Comparison of ENCODE assay signal across 11 mouse cellular contexts in genomic region chr1:192193656-192194055, GRCm38 (mm10). TPM values are rescaled to one million over a fixed set of nuclear protein-coding genes. Genes with fewer than 3 reads are reported as not detected.
A peak's percentile ranks its signal among the peaks of the same experiment; 100 is the strongest.
DNase-seq lines count a peak whose midpoint lies in the region; ATAC-seq and TF ChIP-seq lines count a peak whose summit lies in the region.
"Had no signal": no experiment of that assay in that cellular context is flagged by ENCODE, and none has a peak within 500 bp of the region (broad histone marks: within the 10 kb centered on the region; RNA-seq: fewer than 3 reads in every experiment).

No protein-coding gene starts in this region.

- no peak overlapping the region for H3K9ac ChIP-seq in forebrain, postnatal 0 days
- no peak overlapping the region for H3K9ac ChIP-seq in forebrain, embryonic 12.5 days

- no peak for TF ChIP-seq CTCF in forebrain, postnatal 0 days (IDR thresholded peaks at IDR 0.05; ENCODE audit: low read depth)

- H3K4me3 ChIP-seq in forebrain, postnatal 0 days (ENCODE audit: low read depth, low read length): no peak overlapping the region
- no peak overlapping the region for H3K4me3 ChIP-seq in forebrain, embryonic 12.5 days (replicated peaks)
- no peak overlapping the region for H3K4me3 ChIP-seq in limb, embryonic 10.5 days

- DNase-seq in forebrain, postnatal 0 days: peak; percentile 29
- peak; percentile 47 for DNase-seq in layer of hippocampus, adult 11-12 months (ENCODE audit: low spot score)
- no peak for DNase-seq in layer of hippocampus, adult 8-10 months (ENCODE audit: low spot score in 2 of 2)
- DNase-seq in cerebellum, adult 8-10 months: peak; percentile 25
- DNase-seq in lung, postnatal 25 days (ENCODE audit: low spot score): peak; percentile 32
- no peak for DNase-seq in limb, embryonic 10.5 days (ENCODE audit: low spot score)
- no peak for DNase-seq in ovary, postnatal 14 days (ENCODE audit: low spot score)
- DNase-seq: gastrocnemius, postnatal 14 days; thymus, postnatal 14 days had no signal

- H3K4me2 ChIP-seq in forebrain, postnatal 0 days (ENCODE audit: low read depth): no peak overlapping the region
- H3K4me2 ChIP-seq in forebrain, embryonic 12.5 days: no peak overlapping the region

- 61% methylated on average over 14 of the region's 14 CpGs for WGBS in forebrain, postnatal 0 days
- 84% methylated on average over 14 of the region's 14 CpGs for WGBS in forebrain, embryonic 12.5 days
- WGBS in limb, embryonic 10.5 days: 86% methylated on average over 14 of the region's 14 CpGs

- H3K9me3 ChIP-seq in forebrain, postnatal 0 days (ENCODE audit: low read length): no peaks in the 10 kb centered on the region
- H3K9me3 ChIP-seq in forebrain, embryonic 12.5 days: no peaks in the 10 kb centered on the region
- H3K9me3 ChIP-seq in limb, embryonic 10.5 days (replicated peaks): no peaks in the 10 kb centered on the region

- peaks cover 6% of the 10 kb centered on the region for H3K27me3 ChIP-seq in forebrain, postnatal 0 days (ENCODE audit: insufficient read depth, low read length)
- H3K27me3 ChIP-seq in forebrain, embryonic 12.5 days: peaks cover 40% of the 10 kb centered on the region
- H3K27me3 ChIP-seq in limb, embryonic 10.5 days (ENCODE audit: low read depth, poor library complexity, severe bottlenecking): peaks cover 49% of the 10 kb centered on the region

- no peak for ATAC-seq in forebrain, postnatal 0 days
- ATAC-seq in forebrain, embryonic 12.5 days (ENCODE audit: low FRiP score): no peak
- ATAC-seq: Patski had no signal

- no peak overlapping the region for H3K27ac ChIP-seq in forebrain, postnatal 0 days (ENCODE audit: low read depth, low read length)
- no peak overlapping the region for H3K27ac ChIP-seq in forebrain, embryonic 12.5 days
- H3K27ac ChIP-seq in limb, embryonic 10.5 days: no peak overlapping the region

- no peaks in the 10 kb centered on the region for H3K4me1 ChIP-seq in forebrain, postnatal 0 days (ENCODE audit: insufficient read depth)
- peaks cover 12% of the 10 kb centered on the region for H3K4me1 ChIP-seq in forebrain, embryonic 12.5 days
- peaks cover 11% of the 10 kb centered on the region for H3K4me1 ChIP-seq in limb, embryonic 10.5 days

- H3K36me3 ChIP-seq in forebrain, postnatal 0 days (ENCODE audit: insufficient read depth): no peaks in the 10 kb centered on the region
- H3K36me3 ChIP-seq in forebrain, embryonic 12.5 days (replicated peaks): no peaks in the 10 kb centered on the region
- H3K36me3 ChIP-seq in limb, embryonic 10.5 days: no peaks in the 10 kb centered on the region

RNA-seq across cellular contexts. Expression of gene Kcnh1, which starts 3.1 kb away (rescaled TPM):
- 5.6 and 5.7 TPM in 2 replicates for total RNA-seq in forebrain, postnatal 0 days (2014; rRNA removed)
- 1.9 and 2.3 TPM in 2 replicates for polyA plus RNA-seq in forebrain, postnatal 0 days (2015; fragmentation: Nextera tagmentation; extraction: Ambion mirVana)
- polyA plus RNA-seq in forebrain, embryonic 12.5 days (2016; fragmentation: Nextera tagmentation; extraction: Ambion mirVana): 0.57 and 0.86 TPM in 2 replicates
- 10 to 100 TPM; 28.9 to 35.3 (median 32.4) TPM for total RNA-seq in layer of hippocampus, adult 8-10 months (2022)
- polyA plus RNA-seq in limb, embryonic 10.5 days (2016; fragmentation: Nextera tagmentation; extraction: Ambion mirVana): 0.01 and 0.04 TPM in 2 replicates

RNA-seq across cellular contexts. Expression of gene Rcor3, which starts 55.8 kb away (rescaled TPM):
- 30.7 and 32.6 TPM in 2 replicates for total RNA-seq in forebrain, postnatal 0 days (2014; rRNA removed)
- polyA plus RNA-seq in forebrain, postnatal 0 days (2015; fragmentation: Nextera tagmentation; extraction: Ambion mirVana): 35.3 and 48.0 TPM in 2 replicates
- polyA plus RNA-seq in forebrain, embryonic 12.5 days (2016; fragmentation: Nextera tagmentation; extraction: Ambion mirVana): 19.2 and 20.1 TPM in 2 replicates
- total RNA-seq in layer of hippocampus, adult 8-10 months (2022): 10 to 100 TPM; 47.3 to 58.1 (median 49.5) TPM
- polyA plus RNA-seq in limb, embryonic 10.5 days (2016; fragmentation: Nextera tagmentation; extraction: Ambion mirVana): 14.3 and 18.8 TPM in 2 replicates

Comparison
In these comparisons a context has a peak if more than half of its experiments do, and no peak if none do; other contexts are left out.
1. DNase-seq: peak in forebrain, postnatal 0 days (single experiment), layer of hippocampus, adult 11-12 months (single experiment), cerebellum, adult 8-10 months (single experiment) and lung, postnatal 25 days (single experiment); none in layer of hippocampus, adult 8-10 months (0 of 2), limb, embryonic 10.5 days (single experiment) and ovary, postnatal 14 days (single experiment).